In the genomic region with DNA sequence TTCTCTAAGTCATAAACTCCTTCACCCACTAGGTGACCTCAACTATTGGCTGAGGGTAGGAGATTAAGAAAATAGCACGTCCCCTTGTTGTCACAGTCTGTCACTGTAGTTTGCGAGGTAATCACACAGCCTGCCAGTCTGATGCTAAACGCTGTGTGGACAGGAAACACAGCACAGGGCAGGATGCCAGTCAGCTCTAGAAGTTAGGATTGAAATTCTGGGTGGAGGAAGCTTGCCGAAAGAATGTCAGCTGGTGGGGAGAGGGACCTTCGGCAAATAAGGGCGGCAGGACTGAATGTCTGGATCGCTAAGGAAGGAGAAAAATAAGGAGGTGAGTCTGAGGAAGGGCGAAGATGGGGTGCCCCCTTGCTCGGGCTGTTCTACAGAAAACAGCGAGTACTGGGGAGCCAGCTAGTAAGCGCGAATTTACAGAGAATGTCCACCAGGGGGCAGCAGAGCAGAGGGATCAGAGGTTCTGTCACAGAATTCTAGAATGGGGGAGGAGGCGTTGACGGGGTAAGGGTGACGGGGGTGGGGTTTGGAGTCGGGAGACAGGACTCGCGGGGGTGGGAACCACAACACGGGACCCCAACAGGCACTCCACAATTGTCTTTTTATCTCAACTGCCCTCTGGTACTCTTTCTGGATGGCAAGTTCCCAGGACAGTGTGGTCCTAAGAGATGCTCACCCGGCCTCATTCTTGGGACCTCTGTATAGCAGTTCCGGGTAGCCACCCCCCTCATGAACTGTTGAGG, we compare ENCODE assay signal across 7 mouse cellular contexts. TPM values are rescaled to one million over a fixed set of nuclear protein-coding genes. Genes with fewer than 3 reads are reported as not detected.
DNase-seq lines count a peak whose midpoint lies in the region; ATAC-seq lines count a peak whose summit lies in the region.

No protein-coding gene starts in this region.

- H3K4me2 ChIP-seq in midbrain, embryonic 12.5 days (replicated peaks) = peak overlapping the region; percentile 49

- intact Hi-C loops in left cerebral cortex, postnatal 25 days (cut with DNase I) = loop anchor here (2.0 to 5.0 kb wide), 3 partner anchors 319 to 522 kb away; a partner anchor contains a TSS

- ATAC-seq in midbrain, embryonic 12.5 days (ENCODE audit: low FRiP score, low read depth) = peak; percentile 49; the same call in 1 of the 2 replicates

- H3K27ac ChIP-seq in midbrain, embryonic 12.5 days (replicated peaks) = no peak overlapping the region

- peaks cover 20% of the 10 kb centered on the region for H3K27me3 ChIP-seq in midbrain, embryonic 12.5 days

- H3K9ac ChIP-seq in midbrain, embryonic 12.5 days (replicated peaks) = no peak overlapping the region

- peaks cover 5% of the 10 kb centered on the region; the same call in 1 of the 2 replicates for H3K4me1 ChIP-seq in midbrain, embryonic 12.5 days

- peak overlapping the region; percentile 18; the same call in 1 of the 2 replicates for H3K4me3 ChIP-seq in midbrain, embryonic 12.5 days

- DNase-seq in ZHBTc4 (ENCODE audit: low read depth, low spot score) = peak; percentile 79
- DNase-seq in cerebellum, postnatal 4 days (ENCODE audit: low spot score in 2 of 2) = peak; percentile 85 to 86
- DNase-seq in gastrocnemius, adult 8-10 months (ENCODE audit: low spot score in 2 of 2) = peak; percentile 51 to 58
- DNase-seq in hindlimb bud, embryonic 11.5 days (ENCODE audit: extremely low spot score, low read depth, low spot score) = peak; percentile 50
- peak; percentile 81 to 90 for DNase-seq in left cerebral cortex, postnatal 25 days (ENCODE audit: low spot score in 2 of 2)
- DNase-seq in skeletal muscle tissue, adult 2 months (ENCODE audit: low read depth, low spot score) = peak; percentile 54

- 14% methylated on average over 21 of the region's 21 CpGs for WGBS in midbrain, embryonic 12.5 days

- no peaks in the 10 kb centered on the region for H3K9me3 ChIP-seq in midbrain, embryonic 12.5 days

- H3K36me3 ChIP-seq in midbrain, embryonic 12.5 days = no peaks in the 10 kb centered on the region

RNA-seq across cellular contexts. Expression of a gene that starts 33.3 kb away (rescaled TPM):
- total RNA-seq in gastrocnemius, adult 8-10 months (2022) = 1 to 10 TPM; 1.7 to 3.8 (median 3.4) TPM
- 1 to 10 TPM; 2.3 to 2.9 TPM for total RNA-seq in left cerebral cortex, postnatal 25 days (2021)
- 0.07 and 0.11 TPM in 2 replicates for polyA plus RNA-seq in midbrain, embryonic 12.5 days (2016; fragmentation: Nextera tagmentation; extraction: Ambion mirVana)

RNA-seq across cellular contexts. Expression of a gene that starts 43.3 kb away (rescaled TPM):
- 10 to 100 TPM; 78.9 to 95.9 (median 82.7) TPM for total RNA-seq in gastrocnemius, adult 8-10 months (2022)
- total RNA-seq in left cerebral cortex, postnatal 25 days (2021) = 100 to 1,000 TPM; 150 to 162 TPM
- polyA plus RNA-seq in midbrain, embryonic 12.5 days (2016; fragmentation: Nextera tagmentation; extraction: Ambion mirVana) = 711 and 712 TPM in 2 replicates

RNA-seq across cellular contexts. Expression of a gene that starts 54.8 kb away (rescaled TPM):
- 1 to 10 TPM; 3.0 to 6.3 (median 5.8) TPM for total RNA-seq in gastrocnemius, adult 8-10 months (2022)
- 10 to 100 TPM; 17.7 to 27.1 TPM for total RNA-seq in left cerebral cortex, postnatal 25 days (2021)
- polyA plus RNA-seq in midbrain, embryonic 12.5 days (2016; fragmentation: Nextera tagmentation; extraction: Ambion mirVana) = 25.5 and 26.0 TPM in 2 replicates
